Mouse (Mus musculus) lung, embryonic 15.5 days (tissue): ENCODE results near the gene Efcab9. TPM values are rescaled to one million over a fixed set of nuclear protein-coding genes. Genes with fewer than 3 reads are reported as not detected.

Source experiments
- ATAC-seq: fragments of 200-750 bp; cut with Nextera tagmentation; 2 replicates; pipeline ENCODE4 v1.8.0; 2017; ENCODE audit warnings: moderate number of reproducible peaks, borderline replicate concordance; ENCODE audit not compliant: low FRiP score, low TSS enrichment; ENCODE audit errors: extremely low read depth
- H3K27ac ChIP-seq: fragments of 300-500 bp; sonication (generic); 2 replicates; pipeline ENCODE4 v1.5.1; 2015; ENCODE audit warnings: moderate library complexity, mild to moderate bottlenecking, inconsistent platforms
- H3K27me3 ChIP-seq: fragments of 300-500 bp; sonication (generic); 2 replicates; pipeline ENCODE4 v1.6.1; 2015; ENCODE audit warnings: inconsistent platforms
- H3K36me3 ChIP-seq: fragments of 300-500 bp; sonication (generic); 2 replicates; pipeline ENCODE4 v1.6.1; 2015; ENCODE audit warnings: inconsistent platforms
- H3K4me1 ChIP-seq: fragments of 300-500 bp; sonication (generic); 2 replicates; pipeline ENCODE4 v1.6.1; 2015; ENCODE audit warnings: inconsistent platforms
- H3K4me2 ChIP-seq: fragments of 300-500 bp; sonication (generic); 2 replicates; pipeline ENCODE4 v1.6.1; 2015; ENCODE audit warnings: inconsistent platforms, mild to moderate bottlenecking, moderate library complexity
- H3K4me3 ChIP-seq: fragments of 300-500 bp; sonication (generic); 2 replicates; pipeline ENCODE4 v1.5.1; 2015; ENCODE audit warnings: mild to moderate bottlenecking, inconsistent platforms
- H3K9ac ChIP-seq: fragments of 300-500 bp; sonication (generic); 2 replicates; pipeline ENCODE4 v1.6.1; 2015; ENCODE audit warnings: inconsistent platforms
- H3K9me3 ChIP-seq: fragments of 300-500 bp; sonication (generic); 2 replicates; pipeline ENCODE4 v1.6.1; 2016; ENCODE audit warnings: inconsistent platforms
- WGBS: fragments of 180-500 bp; shearing (Covaris S2); methylation state at CpG from one replicate; pipeline ENCODE4 v1.1.7; 2015; 5-methylcytosine and 5-hydroxymethylcytosine counted together
- polyA plus RNA-seq: library from polyadenylated mRNA; unstranded; fragments of >200 nt; fragmentation: Nextera tagmentation; extraction: Ambion mirVana; gene quantifications from 2 replicates; pipeline ENCODE4 v1.2.1, GENCODE M21; 2015

The Efcab9 gene
- polyA plus RNA-seq, 1 experiment from 2014 or later = 0.81 TPM

DNA sequence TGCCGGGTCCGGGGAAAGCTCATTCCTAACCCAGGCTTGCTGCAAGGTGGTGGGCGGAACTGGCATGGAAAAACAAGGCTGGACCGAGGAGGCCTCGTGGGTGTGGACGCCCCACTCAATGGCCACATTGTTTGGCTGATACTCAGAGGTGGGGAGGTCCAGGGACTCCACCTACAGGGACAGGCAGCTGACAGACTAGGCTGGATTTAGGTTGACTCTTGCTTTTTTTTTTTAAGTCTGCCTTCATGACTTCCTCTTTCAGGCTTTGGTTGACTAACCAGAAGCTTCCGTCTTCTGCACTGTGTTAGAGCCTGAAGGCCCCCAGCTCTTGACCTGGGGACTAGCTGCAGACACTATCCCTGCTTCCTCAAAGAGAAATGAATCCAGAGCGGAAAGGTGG, 33.2 kb upstream of the Efcab9 start:
- ATAC-seq = no peak
- 53% methylated on average over 8 of the region's 8 CpGs for WGBS
- Histone ChIP-seq H3K9ac (no peak overlapping the region), H3K4me1 (peaks cover 14% of the 10 kb centered on the region; the same call in 1 of the 2 replicates), H3K36me3 (no peaks in the 10 kb centered on the region), H3K27me3 (no peaks in the 10 kb centered on the region), H3K27ac (no peak overlapping the region), H3K4me2 (no peak overlapping the region), H3K4me3 (no peak overlapping the region), H3K9me3 (no peaks in the 10 kb centered on the region)

DNA sequence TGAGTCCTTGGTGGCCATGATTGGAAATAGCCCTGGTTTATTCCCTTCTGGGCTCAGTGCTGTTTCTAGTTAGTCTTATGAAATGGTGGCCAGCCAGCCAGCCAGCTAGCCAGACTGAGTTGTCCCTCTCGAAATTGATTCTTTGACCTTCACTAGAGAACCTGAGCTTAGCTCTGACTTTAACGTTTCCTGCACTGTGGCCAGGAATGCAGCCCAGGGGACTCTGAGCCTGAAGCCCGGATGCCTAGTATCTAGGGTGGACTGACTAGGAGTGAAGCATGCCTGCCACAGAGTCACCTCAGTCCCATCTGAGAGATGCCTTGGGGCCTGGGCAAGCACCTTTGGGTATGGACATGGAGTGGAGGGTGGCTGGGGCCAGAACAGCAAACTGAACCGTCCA, 32.7 kb upstream of the Efcab9 start:
- no peak overlapping the region for H3K9ac ChIP-seq

DNA sequence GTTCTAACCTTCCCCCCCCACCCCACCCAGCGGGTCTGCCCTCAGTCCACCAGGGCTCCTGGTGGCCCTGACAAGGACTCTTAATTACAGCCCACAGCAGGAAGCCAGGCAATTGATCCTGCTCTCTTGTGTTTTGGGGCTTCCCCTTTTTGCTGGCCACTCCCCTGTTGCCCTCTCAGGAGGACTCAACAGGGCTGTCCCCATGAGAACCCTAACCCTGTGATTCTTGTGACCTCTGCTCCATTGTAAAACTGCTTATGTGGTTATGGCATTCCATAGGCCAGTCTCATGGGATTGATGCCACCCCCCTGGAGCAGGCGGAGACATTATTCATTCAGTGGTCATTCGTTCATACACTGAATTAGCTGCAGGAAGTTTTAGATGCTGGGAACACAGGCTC, 31.8 kb upstream of the Efcab9 start:
- WGBS = 52% methylated on average over 3 of the region's 3 CpGs
- ATAC-seq = no peak
- Histone ChIP-seq H3K9ac (no peak overlapping the region), H3K4me2 (no peak overlapping the region), H3K27ac (no peak overlapping the region), H3K36me3 (no peaks in the 10 kb centered on the region), H3K4me3 (no peak overlapping the region), H3K4me1 (peaks cover 14% of the 10 kb centered on the region), H3K9me3 (no peaks in the 10 kb centered on the region), H3K27me3 (no peaks in the 10 kb centered on the region)

More for the DNA sequence above, 32.7 kb upstream of the Efcab9 start:
- 48% methylated on average over 4 of the region's 4 CpGs for WGBS
- Histone ChIP-seq H3K27me3 (no peaks in the 10 kb centered on the region), H3K4me2 (no peak overlapping the region), H3K9me3 (no peaks in the 10 kb centered on the region), H3K4me3 (no peak overlapping the region), H3K27ac (no peak overlapping the region; the same call in 1 of the 2 replicates), H3K4me1 (peaks cover 14% of the 10 kb centered on the region; the same call in 1 of the 2 replicates), H3K36me3 (no peaks in the 10 kb centered on the region)
- ATAC-seq = no peak

DNA sequence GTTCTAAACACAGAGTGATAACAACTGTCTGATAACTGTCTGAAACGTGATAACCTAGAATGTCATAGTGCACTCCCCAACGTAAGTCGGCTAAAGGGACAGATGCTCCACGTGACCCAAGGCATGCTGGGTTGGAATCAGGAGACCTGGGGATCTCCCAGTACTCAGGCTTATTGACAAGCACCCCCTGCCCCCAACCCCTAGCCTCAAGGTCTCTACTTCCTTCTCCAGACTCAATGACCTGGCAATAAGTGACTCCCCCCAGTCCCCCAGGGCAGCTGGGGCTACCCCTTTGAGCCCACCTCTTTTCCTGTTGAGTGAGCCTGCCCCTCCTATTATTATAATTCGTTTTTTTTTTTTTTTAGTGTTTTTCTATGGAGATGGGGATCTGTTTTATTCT, 30.8 kb upstream of the Efcab9 start:
- 62% methylated on average over 5 of the region's 5 CpGs for WGBS
- ATAC-seq = no peak
- H3K4me2 ChIP-seq = no peak overlapping the region
- no peaks in the 10 kb centered on the region for H3K27me3 ChIP-seq
- H3K4me1 ChIP-seq = peaks cover 12% of the 10 kb centered on the region
- H3K9me3 ChIP-seq = no peaks in the 10 kb centered on the region
- no peak overlapping the region for H3K9ac ChIP-seq
- H3K36me3 ChIP-seq = no peaks in the 10 kb centered on the region
- no peak overlapping the region for H3K27ac ChIP-seq
- no peak overlapping the region for H3K4me3 ChIP-seq

DNA sequence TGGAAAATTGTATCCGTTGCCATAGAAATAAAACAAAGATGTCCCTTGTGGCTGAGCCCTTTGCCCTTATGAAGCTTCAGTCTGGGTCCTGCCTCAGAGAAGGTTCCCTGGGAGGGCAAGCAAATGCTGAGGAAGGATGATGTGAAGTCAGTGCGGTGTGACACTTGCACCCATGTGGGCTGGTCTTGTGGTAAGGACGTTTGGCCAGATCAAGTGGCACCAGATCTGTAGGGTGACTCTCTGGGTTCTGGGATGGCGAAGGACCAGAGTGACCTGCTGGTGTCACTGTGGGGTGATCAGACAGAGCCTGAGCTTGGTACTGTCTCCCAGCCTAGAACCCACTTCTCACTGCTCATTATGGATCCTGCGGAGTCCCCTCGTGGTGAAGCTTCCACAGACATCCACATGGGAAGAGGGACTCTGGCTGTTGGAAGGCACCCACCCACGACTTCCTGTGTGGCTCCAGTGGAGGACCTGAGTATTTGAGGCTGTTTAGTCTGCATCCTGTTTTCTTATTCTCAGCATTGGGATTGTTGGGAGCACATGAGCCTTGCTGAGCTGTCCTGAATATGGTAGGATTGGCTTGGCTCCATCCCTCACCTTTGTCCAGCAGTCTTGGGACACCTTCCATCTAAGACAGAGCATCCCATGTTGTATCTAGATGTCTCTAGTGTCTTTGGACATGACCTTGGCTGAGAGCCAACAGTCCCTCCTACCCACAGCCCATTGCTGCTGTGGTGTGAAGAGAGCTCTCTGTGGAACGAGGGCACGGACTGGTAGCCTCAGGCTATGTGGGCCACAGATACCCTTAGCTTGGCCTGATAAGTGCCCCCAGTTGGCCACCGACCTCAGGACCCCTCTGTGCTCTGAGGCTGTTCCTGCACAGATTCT, 29.8 kb upstream of the Efcab9 start:
- no peaks in the 10 kb centered on the region for H3K9me3 ChIP-seq

DNA sequence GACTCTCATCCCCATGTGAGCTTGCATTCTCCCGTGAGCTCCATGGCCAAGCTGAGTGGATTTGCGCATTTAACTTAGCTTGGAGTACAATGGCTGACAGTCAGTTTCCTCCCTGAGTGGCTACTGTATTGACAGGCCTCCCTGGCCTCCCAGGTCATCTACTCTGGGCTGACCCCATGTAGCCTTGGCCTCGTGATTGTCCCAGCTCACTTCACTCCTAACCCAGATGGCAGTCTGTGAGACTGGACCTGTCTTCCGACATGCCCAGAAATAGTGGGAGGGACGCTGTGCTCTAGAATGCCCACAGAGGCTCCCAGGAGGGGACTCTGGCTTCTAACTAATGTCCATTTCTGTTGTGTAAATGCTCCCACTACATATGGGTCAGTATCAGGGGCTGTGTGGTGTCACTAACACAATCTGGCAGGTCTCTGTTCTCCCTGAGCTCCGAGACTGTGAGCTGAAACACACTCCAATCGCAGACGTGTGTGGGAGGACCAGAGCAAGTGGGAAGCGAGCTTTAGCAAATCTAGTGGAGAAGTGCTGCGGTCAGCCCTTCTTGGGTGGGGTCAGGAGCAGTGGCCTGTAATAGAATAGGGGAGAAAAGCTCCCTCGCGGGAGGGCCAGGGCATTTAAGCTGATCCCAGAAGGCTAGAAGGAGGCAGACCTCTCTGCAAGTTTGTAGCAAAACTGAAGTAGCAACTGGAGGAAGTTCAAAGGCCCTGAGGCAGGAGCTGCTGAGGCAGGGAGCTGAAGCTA, 28.3 kb upstream of the Efcab9 start:
- no peaks in the 10 kb centered on the region for H3K9me3 ChIP-seq
- H3K4me1 ChIP-seq = peaks cover 2% of the 10 kb centered on the region; the same call in 1 of the 2 replicates
- no peaks in the 10 kb centered on the region for H3K27me3 ChIP-seq
- no peak overlapping the region for H3K4me3 ChIP-seq
- H3K27ac ChIP-seq = no peak overlapping the region
- no peak overlapping the region for H3K9ac ChIP-seq
- WGBS = 83% methylated on average over 12 of the region's 12 CpGs
- ATAC-seq = no peak
- no peak overlapping the region for H3K4me2 ChIP-seq
- no peaks in the 10 kb centered on the region for H3K36me3 ChIP-seq

More for the DNA sequence above, 29.8 kb upstream of the Efcab9 start:
- Histone ChIP-seq H3K27me3 (no peaks in the 10 kb centered on the region), H3K4me3 (no peak overlapping the region), H3K36me3 (no peaks in the 10 kb centered on the region), H3K4me2 (no peak overlapping the region), H3K27ac (no peak overlapping the region), H3K4me1 (peaks cover 2% of the 10 kb centered on the region; the same call in 1 of the 2 replicates), H3K9ac (no peak overlapping the region)
- 70% methylated on average over 10 of the region's 10 CpGs for WGBS
- ATAC-seq = no peak

DNA sequence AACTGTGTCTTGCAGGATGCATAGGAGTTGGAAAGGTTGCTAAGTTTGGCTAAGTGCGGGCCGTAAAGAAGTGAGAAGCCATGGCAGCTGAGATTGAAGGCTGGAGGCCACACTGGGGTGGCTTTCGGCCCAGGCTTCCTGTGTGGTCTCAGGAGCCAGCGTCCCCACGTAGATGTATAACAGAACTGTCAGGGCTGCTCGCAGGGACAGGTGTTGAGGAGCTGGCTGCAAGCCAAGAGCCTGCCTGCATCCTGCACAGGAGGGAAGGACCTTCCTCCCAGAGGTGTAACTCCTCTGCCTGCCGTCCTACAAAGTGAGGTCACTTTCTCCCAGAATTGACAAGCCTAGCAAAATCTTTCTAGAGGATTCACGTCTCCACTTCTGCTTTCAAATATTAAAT, 26.8 kb upstream of the Efcab9 start:
- Histone ChIP-seq H3K4me1 (peaks cover 7% of the 10 kb centered on the region), H3K27me3 (no peaks in the 10 kb centered on the region), H3K9ac (no peak overlapping the region), H3K36me3 (no peaks in the 10 kb centered on the region), H3K9me3 (no peaks in the 10 kb centered on the region), H3K4me3 (no peak overlapping the region), H3K4me2 (no peak overlapping the region), H3K27ac (no peak overlapping the region)
- 14% methylated on average over 8 of the region's 8 CpGs for WGBS
- ATAC-seq = no peak

DNA sequence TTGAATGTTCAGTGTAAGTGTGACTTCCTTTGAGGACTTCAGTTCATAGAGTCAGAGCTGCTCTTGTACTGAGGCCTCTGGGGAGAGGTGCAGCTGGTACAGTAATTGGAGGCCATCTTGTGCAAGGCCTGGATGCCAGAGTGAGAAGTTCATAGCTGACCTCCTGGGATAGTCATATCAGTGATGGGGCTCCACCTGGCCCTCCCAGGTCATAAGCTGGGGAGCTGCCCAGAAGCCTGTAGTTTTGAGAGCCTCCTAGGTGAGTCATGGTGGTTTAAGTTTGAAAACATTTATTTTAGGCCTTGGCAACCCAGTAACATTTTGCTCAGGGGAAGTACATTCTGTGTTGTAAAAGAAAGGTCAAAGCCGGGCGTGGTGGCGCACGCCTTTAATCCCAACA, 26.1 kb upstream of the Efcab9 start:
- 93% methylated on average over 4 of the region's 4 CpGs for WGBS
- Histone ChIP-seq H3K36me3 (no peaks in the 10 kb centered on the region), H3K9ac (no peak overlapping the region), H3K4me3 (no peak overlapping the region), H3K27ac (no peak overlapping the region), H3K9me3 (no peaks in the 10 kb centered on the region), H3K4me2 (no peak overlapping the region), H3K4me1 (peaks cover 14% of the 10 kb centered on the region), H3K27me3 (no peaks in the 10 kb centered on the region)
- no peak for ATAC-seq

DNA sequence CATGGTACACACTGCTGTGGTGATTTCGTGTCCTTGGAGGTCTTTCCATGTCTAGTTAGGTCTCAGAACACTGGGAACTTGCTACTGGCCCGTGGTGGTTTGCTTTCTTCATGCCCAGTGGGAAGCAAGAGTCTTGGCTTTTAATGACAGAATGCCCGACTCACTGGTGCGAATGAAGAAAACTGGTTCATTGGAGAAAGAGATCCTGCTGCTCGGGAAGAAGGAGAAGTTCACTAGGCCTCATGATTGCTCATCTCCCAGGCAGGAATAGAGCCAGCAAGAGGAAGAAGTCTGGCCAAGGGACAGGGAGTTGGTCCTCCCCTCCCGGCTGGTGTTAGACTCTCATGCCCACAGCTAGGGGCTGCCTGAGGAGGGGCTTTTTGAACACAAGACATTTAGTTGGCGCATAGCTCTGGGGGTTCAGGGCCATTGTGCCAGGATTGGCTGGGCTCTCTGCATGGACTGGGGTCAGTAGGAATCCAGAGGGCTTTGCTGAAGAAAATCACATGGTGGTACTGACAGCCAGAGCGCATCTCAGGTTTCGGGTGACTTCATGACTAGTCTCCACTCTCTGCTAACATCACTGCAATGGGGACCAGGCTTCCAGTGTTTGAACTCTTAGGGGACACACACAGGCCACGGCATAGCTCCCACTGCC, 24.6 kb upstream of the Efcab9 start:
- H3K27me3 ChIP-seq = no peaks in the 10 kb centered on the region
- no peak overlapping the region for H3K27ac ChIP-seq
- ATAC-seq = no peak
- H3K36me3 ChIP-seq = no peaks in the 10 kb centered on the region
- no peak overlapping the region for H3K9ac ChIP-seq
- H3K4me2 ChIP-seq = no peak overlapping the region
- peaks cover 27% of the 10 kb centered on the region for H3K4me1 ChIP-seq
- no peaks in the 10 kb centered on the region for H3K9me3 ChIP-seq
- no peak overlapping the region for H3K4me3 ChIP-seq
- 77% methylated on average over 10 of the region's 10 CpGs for WGBS

DNA sequence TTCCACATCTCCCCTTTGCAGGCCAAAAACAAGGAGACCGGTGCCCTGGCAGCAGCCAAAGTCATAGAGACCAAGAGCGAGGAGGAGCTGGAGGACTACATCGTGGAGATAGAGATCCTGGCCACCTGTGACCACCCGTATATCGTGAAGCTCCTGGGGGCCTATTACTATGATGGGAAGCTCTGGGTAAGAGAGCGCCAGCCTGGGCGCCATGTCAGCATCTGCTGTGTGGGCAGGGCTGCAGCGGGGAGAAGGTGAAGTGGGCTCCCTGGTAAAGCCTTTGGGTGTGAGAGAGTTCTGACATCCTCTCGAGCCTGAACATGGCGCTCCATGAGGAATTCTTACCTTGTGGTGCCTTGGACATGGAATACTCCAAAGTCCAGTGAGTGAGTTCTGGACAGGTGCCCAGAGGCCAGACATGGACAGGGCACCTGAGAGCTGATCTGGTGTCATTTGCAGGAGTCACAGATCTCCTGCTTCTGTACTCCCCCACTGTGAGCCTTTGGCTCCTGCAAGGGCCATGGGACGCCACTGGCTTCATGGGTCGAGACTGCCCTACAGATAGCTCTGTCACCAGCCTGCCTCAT, 23.3 kb upstream of the Efcab9 start:
- Histone ChIP-seq H3K4me3 (no peak overlapping the region), H3K9me3 (no peaks in the 10 kb centered on the region), H3K9ac (no peak overlapping the region), H3K4me1 (peaks cover 39% of the 10 kb centered on the region), H3K36me3 (no peaks in the 10 kb centered on the region), H3K27ac (no peak overlapping the region), H3K4me2 (no peak overlapping the region), H3K27me3 (no peaks in the 10 kb centered on the region)
- no peak for ATAC-seq
- 88% methylated on average over 12 of the region's 12 CpGs for WGBS

DNA sequence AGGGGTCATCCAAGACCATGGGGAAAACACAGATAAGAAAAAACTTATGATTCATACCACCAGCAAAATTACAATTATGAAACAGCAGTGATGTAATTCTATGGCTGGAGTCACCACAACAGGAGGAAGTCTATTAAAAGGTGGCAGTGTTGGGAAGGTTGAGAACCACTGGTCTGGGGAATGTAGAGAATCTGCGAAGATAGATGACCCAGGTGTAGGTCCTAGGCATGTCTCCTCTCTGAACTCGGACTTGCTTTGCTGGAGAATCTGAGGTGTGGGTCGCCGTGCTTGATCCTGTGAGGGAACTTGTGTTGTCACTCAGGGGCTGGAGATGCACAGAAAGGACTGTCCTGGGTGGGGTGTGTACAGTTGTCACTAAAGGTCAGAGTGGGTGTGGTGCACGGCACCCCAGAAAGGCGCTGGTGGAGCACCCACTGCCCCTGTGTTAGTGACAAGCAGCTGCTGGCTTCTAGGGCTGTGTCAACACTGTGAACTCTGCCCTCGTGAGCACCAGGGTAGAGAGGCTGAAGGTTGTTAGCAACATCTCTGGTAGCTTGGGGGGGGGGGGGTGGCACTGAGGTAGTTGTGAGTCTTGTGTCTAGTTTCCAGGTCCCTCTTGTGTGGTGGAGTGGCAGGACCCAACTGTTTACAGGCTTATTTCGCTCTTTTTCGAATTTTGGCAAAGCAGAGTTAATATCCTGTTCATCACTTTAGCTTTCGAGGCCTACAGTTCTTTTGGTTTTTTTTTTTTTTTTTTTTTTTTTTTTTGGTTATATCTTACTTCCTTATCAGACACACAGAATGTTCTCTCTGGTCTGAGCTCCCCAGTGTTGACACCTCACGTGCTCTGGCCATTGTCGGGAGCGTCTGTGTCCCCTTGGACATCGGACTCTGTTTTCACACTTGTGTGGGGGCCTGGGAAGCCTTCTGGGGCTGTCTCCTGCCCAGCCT, 22.5 kb upstream of the Efcab9 start:
- H3K4me1 ChIP-seq = peaks cover 39% of the 10 kb centered on the region
- H3K36me3 ChIP-seq = no peaks in the 10 kb centered on the region
- no peaks in the 10 kb centered on the region for H3K9me3 ChIP-seq
- no peak overlapping the region for H3K9ac ChIP-seq
- no peak overlapping the region for H3K27ac ChIP-seq
- H3K4me3 ChIP-seq = no peak overlapping the region
- no peak for ATAC-seq
- no peak overlapping the region for H3K4me2 ChIP-seq
- no peaks in the 10 kb centered on the region for H3K27me3 ChIP-seq
- 71% methylated on average over 14 of the region's 14 CpGs for WGBS
